Mouse (Mus musculus) heart, adult 2 months (tissue): ENCODE data around the gene Pkn1.

ENCODE experiments used
- EP300 ChIP-seq: fragments of 200-500 bp; IDR thresholded peaks from 2 replicates; pipeline ENCODE4 v1.6.1; 2011; ENCODE audit warnings: low read depth, low read length, control low read depth; ENCODE audit not compliant: insufficient read depth
- POLR2A ChIP-seq: fragments of 200-500 bp; IDR thresholded peaks from 2 replicates; pipeline ENCODE4 v1.6.1; 2011; ENCODE audit warnings: mild to moderate bottlenecking, low read depth, low read length, control low read depth; ENCODE audit not compliant: insufficient read depth

DNA sequence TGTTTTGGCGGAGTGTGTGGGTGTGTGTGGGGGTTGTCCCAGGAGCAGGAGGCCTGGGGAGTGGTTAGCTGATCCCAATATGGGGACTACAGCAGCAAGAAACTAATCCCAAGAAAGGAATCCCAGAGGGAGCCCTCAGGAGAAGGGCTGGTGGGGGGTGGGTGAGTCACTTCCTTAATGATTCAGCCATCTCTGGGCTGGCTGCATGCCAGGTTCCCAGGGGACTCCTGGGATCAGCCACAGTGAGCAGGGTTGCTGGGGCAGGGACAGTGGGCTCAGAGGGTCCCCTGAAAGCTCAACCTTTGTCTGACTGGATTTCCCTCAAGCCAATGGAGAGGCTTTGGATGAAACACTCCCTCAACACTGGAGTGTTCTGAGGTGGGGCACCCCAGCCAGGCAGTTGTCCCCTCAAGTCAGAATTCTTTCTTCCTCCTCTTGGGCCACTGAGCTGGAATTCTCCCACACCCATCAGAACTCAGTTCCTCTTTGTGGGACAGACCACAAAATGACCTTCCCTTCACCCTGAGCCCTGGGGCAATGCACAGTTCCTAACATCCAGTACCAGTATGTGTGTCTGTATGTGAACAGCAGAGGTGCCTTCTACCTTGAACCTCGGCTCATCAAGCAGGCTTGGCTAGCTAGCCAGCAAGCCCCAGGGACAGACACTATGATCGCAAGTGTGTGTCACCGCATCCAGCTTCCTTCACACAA lies 39.0 kb upstream of the Pkn1 start:
- TF ChIP-seq POLR2A (0 out of 2 replicates have a peak, but pooled peaks have one; percentile 25), EP300 (0 out of 2 replicates have a peak, but pooled peaks have one; percentile 17)
